Mouse (Mus musculus): ENCODE results near the gene Supt5.

Supt5 gene

GRCm38 (mm10) chr7:28350155-28350883 is 11.8 kb upstream of the Supt5 start, which contains the start of gene Rps16:
Gene Rps16 (plus strand): TSS chr7:28350652.
- CTCF ChIA-PET, result interaction anchor here in 3 of 4 experiments (0.6 to 3.7 kb wide), 18 partner anchors 8 to 1124 kb away, joined by 3 to 29 read pairs (median 4); partner anchors contain the start of genes Med29 (in 1 of the 3), Paf1 (in 1 of the 3), Plekhg2 (in 1 of the 3) and Selenov (in 1 of the 3)
- POLR2A ChIA-PET, result interaction anchor here (0.5 to 50.6 kb wide), 160 partner anchors 8 to 1254 kb away, joined by 3 to 1116 read pairs (median 4); partner anchors contain the start of genes Supt5 (in 4 of the 4), Dll3 (in 3 of the 4), Dyrk1b (in 3 of the 4) and Eid2 (in 3 of the 4)

- CTCF ChIA-PET, result interaction anchor here in 2 of 4 experiments (1.5 to 3.7 kb wide), 2 partner anchors 10 kb away, joined by 3 to 29 read pairs; partner anchors contain the start of gene Supt5 (in 2 of the 2)
- POLR2A ChIA-PET, result interaction anchor here in 3 of 4 experiments (0.9 to 50.6 kb wide), 13 partner anchors 6 to 71 kb away, joined by 3 to 1116 read pairs (median 36); partner anchors contain the start of genes Supt5 (in 3 of the 3), Dll3 (in 1 of the 3), Eid2b (in 1 of the 3) and Med29 (in 1 of the 3)
Observed at GRCm38 (mm10) chr7:28348601-28349000, 10.1 kb upstream of the Supt5 start.

- POLR2A ChIA-PET, result interaction anchor here in 3 of 4 experiments (0.6 to 50.6 kb wide), 8 partner anchors 6 to 523 kb away, joined by 3 to 1116 read pairs (median 292); partner anchors contain the start of genes Supt5 (in 2 of the 3), Med29 (in 1 of the 3), Paf1 (in 1 of the 3) and Plekhg2 (in 1 of the 3)
- CTCF ChIA-PET, result interaction anchor here in 2 of 4 experiments (0.6 to 0.7 kb wide), 2 partner anchors 9 to 178 kb away, joined by 3 to 4 read pairs; partner anchors contain the start of gene Fbl (in 1 of the 2)
Observed at GRCm38 (mm10) chr7:28347746-28348145, 9.2 kb upstream of the Supt5 start.

- POLR2A ChIA-PET, result interaction anchor here in 3 of 4 experiments (0.5 to 50.6 kb wide), 21 partner anchors 9 to 858 kb away, joined by 3 to 1116 read pairs (median 4); partner anchors contain the start of genes Med29 (in 3 of the 3), Paf1 (in 3 of the 3), Dll3 (in 2 of the 3) and Zfp36 (in 2 of the 3)
- CTCF ChIA-PET, result interaction anchor here (0.6 to 2.4 kb wide), 43 partner anchors 8 to 1089 kb away, joined by 3 to 22 read pairs (median 4); partner anchors contain the start of genes Dll3 (in 2 of the 4), Selenov (in 2 of the 4), Eid2 (in 1 of the 4) and Eid2b (in 1 of the 4)
Observed at GRCm38 (mm10) chr7:28344637-28345036, 6.1 kb upstream of the Supt5 start.

- ChIA-PET CTCF (interaction anchor here in 1 of 4 experiments (1.4 kb wide), 1 partner anchor 9 kb away, joined by 6 read pairs; the partner anchor contains the start of gene Rps16), POLR2A (interaction anchor here (0.6 to 50.6 kb wide), 16 partner anchors 9 to 1749 kb away, joined by 3 to 1116 read pairs (median 4); partner anchors contain the start of genes Rps16 (in 4 of the 4), Med29 (in 2 of the 4), Paf1 (in 2 of the 4) and Zfp36 (in 2 of the 4))
Observed at GRCm38 (mm10) chr7:28341381-28341780, 2.8 kb upstream of the Supt5 start.

- ChIA-PET POLR2A (interaction anchor here (0.5 to 50.6 kb wide), 85 partner anchors 8 to 1161 kb away, joined by 3 to 1116 read pairs (median 5); partner anchors contain the start of genes Rps16 (in 4 of the 4), Dll3 (in 3 of the 4), Med29 (in 3 of the 4) and Paf1 (in 3 of the 4)), CTCF (interaction anchor here (0.5 to 3.1 kb wide), 27 partner anchors 8 to 259 kb away, joined by 3 to 29 read pairs (median 4); partner anchors contain the start of genes Selenov (in 2 of the 4), Dll3 (in 1 of the 4), Gmfg (in 1 of the 4) and Med29 (in 1 of the 4))
Observed at GRCm38 (mm10) chr7:28339213-28339917, 819 bp upstream of the Supt5 start.

- CTCF ChIA-PET, result interaction anchor here in 1 of 4 experiments (0.9 to 1.5 kb wide), 2 partner anchors 9 kb away, joined by 3 to 4 read pairs; no protein-coding TSS in a partner anchor
Observed at GRCm38 (mm10) chr7:28335471-28335870, 3.1 kb downstream of the Supt5 start.

GRCm38 (mm10) chr7:28334534-28334933 is 4.0 kb downstream of the Supt5 start:
- CTCF ChIA-PET, result interaction anchor here in 1 of 4 experiments (0.6 to 1.5 kb wide), 2 partner anchors 10 to 66 kb away, joined by 3 to 4 read pairs; no protein-coding TSS in a partner anchor
- POLR2A ChIA-PET, result interaction anchor here in 3 of 4 experiments (0.5 to 50.6 kb wide), 14 partner anchors 9 to 1145 kb away, joined by 3 to 1116 read pairs (median 6); partner anchors contain the start of genes Rps16 (in 3 of the 3), Dll3 (in 1 of the 3), Med29 (in 1 of the 3) and Paf1 (in 1 of the 3)

More at GRCm38 (mm10) chr7:28335471-28335870, 3.1 kb downstream of the Supt5 start:
- POLR2A ChIA-PET, result interaction anchor here in 3 of 4 experiments (0.9 to 50.6 kb wide), 11 partner anchors 10 to 57 kb away, joined by 3 to 1116 read pairs (median 6); partner anchors contain the start of genes Rps16 (in 3 of the 3), Med29 (in 2 of the 3), Paf1 (in 2 of the 3) and Plekhg2 (in 1 of the 3)

GRCm38 (mm10) chr7:28328260-28328659 is 10.3 kb downstream of the Supt5 start:
- CTCF ChIA-PET, result no interaction called here
- POLR2A ChIA-PET, result interaction anchor here in 3 of 4 experiments (0.7 to 50.6 kb wide), 10 partner anchors 10 to 404 kb away, joined by 3 to 1116 read pairs (median 7); partner anchors contain the start of genes Rps16 (in 2 of the 3), Supt5 (in 2 of the 3), Med29 (in 1 of the 3) and Paf1 (in 1 of the 3)

GRCm38 (mm10) chr7:28326457-28326856 is 12.1 kb downstream of the Supt5 start:
- CTCF ChIA-PET, result interaction anchor here (0.5 to 2.3 kb wide), 19 partner anchors 9 to 90 kb away, joined by 3 to 15 read pairs (median 3); partner anchors contain the start of genes Selenov (in 2 of the 4), Supt5 (in 2 of the 4) and Dll3 (in 1 of the 4)
- POLR2A ChIA-PET, result interaction anchor here (0.6 to 50.6 kb wide), 17 partner anchors 10 to 153 kb away, joined by 3 to 1116 read pairs (median 6); partner anchors contain the start of genes Rps16 (in 4 of the 4), Supt5 (in 4 of the 4), Med29 (in 1 of the 4) and Paf1 (in 1 of the 4)

- POLR2A ChIA-PET, result interaction anchor here (0.5 to 50.6 kb wide), 13 partner anchors 8 to 65 kb away, joined by 3 to 1116 read pairs (median 6); partner anchors contain the start of genes Supt5 (in 4 of the 4), Rps16 (in 2 of the 4), Med29 (in 1 of the 4) and Paf1 (in 1 of the 4)
- CTCF ChIA-PET, result interaction anchor here in 2 of 4 experiments (0.5 to 2.3 kb wide), 3 partner anchors 20 to 236 kb away, joined by 3 to 12 read pairs (median 4); partner anchors contain the start of gene Dll3 (in 1 of the 2)
Observed at GRCm38 (mm10) chr7:28325293-28325692, 13.3 kb downstream of the Supt5 start.

GRCm38 (mm10) chr7:28321974-28322720 is 16.4 kb downstream of the Supt5 start:
- POLR2A ChIA-PET, result interaction anchor here in 3 of 4 experiments (0.6 to 50.6 kb wide), 14 partner anchors 8 to 71 kb away, joined by 3 to 1116 read pairs (median 4); partner anchors contain the start of genes Med29 (in 3 of the 3), Paf1 (in 3 of the 3), Rps16 (in 2 of the 3) and Dll3 (in 1 of the 3)
- CTCF ChIA-PET, result interaction anchor here in 1 of 4 experiments (0.6 kb wide), 1 partner anchor 12 kb away, joined by 4 read pairs; no protein-coding TSS in a partner anchor

GRCm38 (mm10) chr7:28318714-28319113 is 19.8 kb downstream of the Supt5 start:
- ChIA-PET POLR2A (interaction anchor here in 3 of 4 experiments (0.6 to 2.3 kb wide), 14 partner anchors 9 to 35 kb away, joined by 3 to 12 read pairs (median 4); partner anchors contain the start of genes Rps16 (in 2 of the 3), Dll3 (in 1 of the 3) and Supt5 (in 1 of the 3)), CTCF (no interaction called here)

GRCm38 (mm10) chr7:28318036-28318435 is 20.5 kb downstream of the Supt5 start:
- POLR2A ChIA-PET, result interaction anchor here in 2 of 4 experiments (0.9 to 2.0 kb wide), 6 partner anchors 9 to 21 kb away, joined by 3 to 12 read pairs (median 4); partner anchors contain the start of gene Supt5 (in 1 of the 2)
- CTCF ChIA-PET, result no interaction called here

- POLR2A ChIA-PET, result interaction anchor here in 2 of 4 experiments (0.7 to 5.3 kb wide), 10 partner anchors 9 to 40 kb away, joined by 3 to 36 read pairs (median 4); partner anchors contain the start of genes Rps16 (in 2 of the 2), Selenov (in 2 of the 2), Dll3 (in 1 of the 2) and Supt5 (in 1 of the 2)
- CTCF ChIA-PET, result no interaction called here
Observed at GRCm38 (mm10) chr7:28311926-28312543, 26.5 kb downstream of the Supt5 start, which contains the start of gene Timm50. Gene Timm50 (minus strand): TSS chr7:28312072.
